Mouse (Mus musculus) lung, adult 2 months (tissue): ENCODE data around the gene Cped1.

ENCODE experiments used
- CTCF ChIP-seq: fragments of 200-500 bp; IDR thresholded peaks from 2 replicates; pipeline ENCODE4 v1.5.1; 2011; ENCODE audit warnings: mild to moderate bottlenecking, low read length, control low read depth; ENCODE audit not compliant: insufficient read depth
- POLR2A ChIP-seq: fragments of 200-500 bp; IDR thresholded peaks from 2 replicates; pipeline ENCODE4 v1.6.1; 2011; ENCODE audit warnings: low read depth, mild to moderate bottlenecking, control low read depth, low read length, borderline replicate concordance; ENCODE audit errors: extremely low read depth

DNA sequence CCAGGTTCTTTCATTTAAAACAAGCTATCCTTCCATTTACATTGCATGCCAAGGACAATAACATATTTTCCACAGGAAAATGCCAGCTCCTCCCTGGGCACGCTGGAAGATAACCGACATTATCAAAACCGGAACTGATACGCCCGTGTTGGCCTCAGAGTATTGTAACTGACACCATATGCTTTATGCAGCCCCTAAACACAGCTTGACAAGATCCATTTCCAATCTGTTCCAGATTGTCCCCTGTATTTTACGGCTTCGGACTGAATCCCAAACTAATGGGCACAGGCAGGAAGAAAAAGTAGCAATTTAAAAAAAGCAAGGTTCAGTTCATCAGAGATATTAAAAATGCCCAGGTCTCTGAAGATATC is 220.0 kb downstream of the Cped1 start:
- TF ChIP-seq CTCF = no peak
- no peak for TF ChIP-seq POLR2A
